Mouse (Mus musculus): Measurements from ENCODE around the gene Mxd3. TPM values are rescaled to one million over a fixed set of nuclear protein-coding genes. Genes with fewer than 3 reads are reported as not detected.

The Mxd3 gene
- total and polyA plus RNA-seq, 2 experiments from 2014 or later: 3.5 to 6.6 TPM

DNA sequence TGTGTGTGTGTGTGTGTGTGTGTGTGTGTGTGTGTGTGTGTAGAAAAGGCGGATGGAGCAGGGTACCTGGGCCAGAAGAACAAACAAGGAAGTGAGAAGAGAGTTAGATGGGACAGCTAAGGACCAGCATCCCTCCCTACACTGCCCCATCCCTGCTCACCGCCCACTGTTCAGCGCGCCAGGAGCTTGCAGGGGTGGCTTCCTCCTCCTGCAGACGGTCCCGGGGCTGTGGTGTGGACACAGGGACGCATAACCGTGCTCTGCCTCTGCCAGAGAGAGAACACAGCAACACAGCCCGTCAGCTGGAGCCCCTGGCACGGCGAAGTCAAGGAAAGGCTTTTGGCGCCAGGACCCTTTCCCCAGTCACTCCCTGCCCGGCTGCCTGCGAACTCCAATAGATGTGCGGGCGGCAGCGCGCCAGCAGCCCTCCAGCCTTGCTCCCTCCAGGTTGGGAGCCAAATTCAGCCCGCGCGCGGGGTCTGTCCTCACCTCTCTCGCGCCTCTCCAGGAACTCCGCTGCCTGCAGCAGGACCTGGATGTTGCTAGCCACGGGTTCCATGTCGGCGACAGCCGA lies 427 bp downstream of the Mxd3 start:
- H3K4me2 ChIP-seq (ENCODE audit: low read depth, low read length, poor library complexity, severe bottlenecking): peak overlapping the region; percentile 95
- H3K9ac ChIP-seq (replicated peaks; ENCODE audit: low read length, poor library complexity, severe bottlenecking): peak overlapping the region; percentile 47
- H3K36me3 ChIP-seq (ENCODE audit: insufficient read depth, low read length): peaks cover 10% of the 10 kb centered on the region
- no peaks in the 10 kb centered on the region for H3K27me3 ChIP-seq (ENCODE audit: insufficient read depth, low read length)
- H3K27ac ChIP-seq (ENCODE audit: low read depth, low read length): 0 out of 2 replicates have a peak overlapping the region, but pooled peaks have one; percentile 65
- peak; percentile 66 for DNase-seq (ENCODE audit: low spot score)
- peak; percentile 1; the same call in 1 of the 2 replicates for ATAC-seq (ENCODE audit: low FRiP score)
- TF ChIP-seq CTCF (IDR thresholded peaks at IDR 0.05): no peak
- H3K9me3 ChIP-seq (ENCODE audit: low read length): no peaks in the 10 kb centered on the region
- 2% methylated on average over 25 of the region's 29 CpGs for WGBS
- peaks cover 3% of the 10 kb centered on the region; the same call in 1 of the 2 replicates for H3K4me1 ChIP-seq (ENCODE audit: insufficient read depth, low read length)
- H3K4me3 ChIP-seq (ENCODE audit: low read depth, low read length): peak overlapping the region; percentile 57

DNA sequence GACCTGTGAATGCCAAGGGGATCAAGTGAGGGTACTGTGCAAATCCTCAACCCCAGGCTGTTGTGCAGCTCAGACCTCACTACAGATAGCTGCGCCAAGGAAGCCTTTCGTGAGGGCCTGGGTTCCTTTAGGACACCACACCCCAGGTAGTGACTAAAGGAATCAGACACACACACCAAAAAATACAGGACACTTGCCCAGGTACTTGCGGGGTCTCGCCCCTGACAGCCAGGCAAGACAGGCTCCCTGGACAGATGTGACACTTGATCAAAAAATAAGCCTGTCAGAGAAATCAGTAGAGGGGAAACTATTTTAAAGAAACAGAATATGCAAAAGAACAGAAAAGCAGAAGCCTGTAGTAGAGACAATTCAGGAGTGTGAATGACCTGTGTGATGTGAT lies 982 bp downstream of the Mxd3 start:
- H3K4me3 ChIP-seq (ENCODE audit: low read depth, low read length): no peak overlapping the region
- ATAC-seq (ENCODE audit: low FRiP score) (no peak), DNase-seq (ENCODE audit: low spot score) (no peak)
- H3K4me1 ChIP-seq (ENCODE audit: insufficient read depth, low read length): peaks cover 3% of the 10 kb centered on the region
- H3K4me2 ChIP-seq (ENCODE audit: low read depth, low read length, poor library complexity, severe bottlenecking): peak overlapping the region; percentile 95
- TF ChIP-seq CTCF (IDR thresholded peaks at IDR 0.05): no peak
- no peak overlapping the region for H3K27ac ChIP-seq (ENCODE audit: low read depth, low read length)
- H3K9me3 ChIP-seq (ENCODE audit: low read length): no peaks in the 10 kb centered on the region
- H3K36me3 ChIP-seq (ENCODE audit: insufficient read depth, low read length): peaks cover 14% of the 10 kb centered on the region
- no peak overlapping the region for H3K9ac ChIP-seq (replicated peaks; ENCODE audit: low read length, poor library complexity, severe bottlenecking)
- WGBS: 83% methylated on average over 4 of the region's 4 CpGs
- no peaks in the 10 kb centered on the region for H3K27me3 ChIP-seq (ENCODE audit: insufficient read depth, low read length)

GRCm38 (mm10) chr13:55328171-55328570 lies 1.5 kb downstream of the Mxd3 start:
- H3K9me3 ChIP-seq (ENCODE audit: low read length): no peaks in the 10 kb centered on the region
- ATAC-seq (ENCODE audit: low FRiP score) (no peak), DNase-seq (ENCODE audit: low spot score) (no peak)
- H3K27me3 ChIP-seq (ENCODE audit: insufficient read depth, low read length): no peaks in the 10 kb centered on the region
- WGBS: 84% methylated on average over 6 of the region's 6 CpGs
- no peak for TF ChIP-seq CTCF (IDR thresholded peaks at IDR 0.05)
- H3K27ac ChIP-seq (ENCODE audit: low read depth, low read length): no peak overlapping the region
- peaks cover 8% of the 10 kb centered on the region for H3K4me1 ChIP-seq (ENCODE audit: insufficient read depth, low read length)
- H3K4me2 ChIP-seq (ENCODE audit: low read depth, low read length, poor library complexity, severe bottlenecking): peak overlapping the region; percentile 95; the same call in 1 of the 2 replicates
- H3K36me3 ChIP-seq (ENCODE audit: insufficient read depth, low read length): peaks cover 15% of the 10 kb centered on the region
- H3K9ac ChIP-seq (replicated peaks; ENCODE audit: low read length, poor library complexity, severe bottlenecking): no peak overlapping the region
- H3K4me3 ChIP-seq (ENCODE audit: low read depth, low read length): no peak overlapping the region

DNA sequence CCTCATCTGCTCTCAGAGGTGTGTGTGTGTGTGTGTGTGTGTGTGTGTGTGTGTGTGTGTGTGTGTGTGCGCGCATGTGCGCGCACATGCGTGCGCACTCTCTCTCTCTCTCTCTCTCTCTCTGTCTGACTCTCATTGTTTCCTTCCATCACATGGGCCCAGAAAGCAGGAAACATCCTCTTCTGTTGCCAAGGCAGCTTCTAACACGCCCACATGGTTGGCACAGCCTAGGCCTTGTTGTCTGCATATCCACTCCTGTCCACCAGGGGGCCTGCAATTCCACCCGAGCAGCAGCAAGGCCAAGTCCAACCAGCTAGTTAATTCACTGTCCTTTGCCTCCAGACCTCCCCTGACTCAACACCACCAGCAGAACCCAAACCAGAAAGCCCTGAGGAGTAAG lies 2.0 kb downstream of the Mxd3 start:
- Histone ChIP-seq H3K36me3 (ENCODE audit: insufficient read depth, low read length) (peaks cover 15% of the 10 kb centered on the region), H3K4me3 (ENCODE audit: low read depth, low read length) (no peak overlapping the region), H3K9me3 (ENCODE audit: low read length) (no peaks in the 10 kb centered on the region), H3K4me2 (ENCODE audit: low read depth, low read length, poor library complexity, severe bottlenecking) (no peak overlapping the region), H3K9ac (replicated peaks; ENCODE audit: low read length, poor library complexity, severe bottlenecking) (no peak overlapping the region), H3K27ac (ENCODE audit: low read depth, low read length) (no peak overlapping the region), H3K4me1 (ENCODE audit: insufficient read depth, low read length) (peaks cover 9% of the 10 kb centered on the region), H3K27me3 (ENCODE audit: insufficient read depth, low read length) (no peaks in the 10 kb centered on the region)
- peak; percentile 51 for ATAC-seq (ENCODE audit: low FRiP score)
- WGBS: 37% methylated on average over 7 of the region's 8 CpGs
- TF ChIP-seq CTCF (IDR thresholded peaks at IDR 0.05): peak; percentile 94
- DNase-seq (ENCODE audit: low spot score): peak; percentile 95

- ATAC-seq (ENCODE audit: low FRiP score) (no peak), DNase-seq (ENCODE audit: low spot score) (no peak)
- peaks cover 9% of the 10 kb centered on the region for H3K4me1 ChIP-seq (ENCODE audit: insufficient read depth, low read length)
- peak overlapping the region; percentile 59 for H3K27ac ChIP-seq (ENCODE audit: low read depth, low read length)
- H3K27me3 ChIP-seq (ENCODE audit: insufficient read depth, low read length): no peaks in the 10 kb centered on the region
- no peak for TF ChIP-seq CTCF (IDR thresholded peaks at IDR 0.05)
- no peak overlapping the region; the same call in 1 of the 2 replicates for H3K4me2 ChIP-seq (ENCODE audit: low read depth, low read length, poor library complexity, severe bottlenecking)
- peaks cover 15% of the 10 kb centered on the region for H3K36me3 ChIP-seq (ENCODE audit: insufficient read depth, low read length)
- WGBS: 53% methylated on average over 4 of the region's 4 CpGs
- H3K9ac ChIP-seq (replicated peaks; ENCODE audit: low read length, poor library complexity, severe bottlenecking): no peak overlapping the region
- no peaks in the 10 kb centered on the region for H3K9me3 ChIP-seq (ENCODE audit: low read length)
- no peak overlapping the region for H3K4me3 ChIP-seq (ENCODE audit: low read depth, low read length)
Measured at GRCm38 (mm10) chr13:55327169-55327568, 2.5 kb downstream of the Mxd3 start.

DNA sequence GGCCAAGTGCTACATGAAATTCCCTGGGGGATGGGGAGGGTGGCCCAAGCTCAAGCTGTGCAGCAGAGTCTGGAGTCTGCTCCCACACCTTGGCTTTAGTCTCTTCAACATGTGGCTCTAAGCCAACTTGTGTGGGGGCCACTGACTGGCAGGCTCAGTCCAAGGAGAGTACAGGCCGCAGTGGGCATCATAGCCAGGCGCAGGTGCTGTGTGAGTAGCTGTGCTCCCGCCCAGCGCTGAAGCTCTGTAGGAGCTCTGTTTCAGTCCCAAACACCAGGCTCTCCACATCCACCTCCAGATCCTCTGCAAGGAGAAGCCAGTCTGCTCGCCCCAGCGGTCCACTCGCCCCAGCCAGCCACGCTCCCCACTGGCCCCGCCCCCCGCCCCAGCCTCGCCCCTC lies 4.0 kb downstream of the Mxd3 start:
- no peak overlapping the region for H3K4me2 ChIP-seq (ENCODE audit: low read depth, low read length, poor library complexity, severe bottlenecking)
- H3K9ac ChIP-seq (replicated peaks; ENCODE audit: low read length, poor library complexity, severe bottlenecking): no peak overlapping the region
- H3K27ac ChIP-seq (ENCODE audit: low read depth, low read length): no peak overlapping the region
- no peak overlapping the region for H3K4me3 ChIP-seq (ENCODE audit: low read depth, low read length)
- DNase-seq (ENCODE audit: low spot score) (no peak), ATAC-seq (ENCODE audit: low FRiP score) (no peak)
- no peaks in the 10 kb centered on the region for H3K27me3 ChIP-seq (ENCODE audit: insufficient read depth, low read length)
- peaks cover 15% of the 10 kb centered on the region for H3K36me3 ChIP-seq (ENCODE audit: insufficient read depth, low read length)
- no peak for TF ChIP-seq CTCF (IDR thresholded peaks at IDR 0.05)
- no peaks in the 10 kb centered on the region for H3K9me3 ChIP-seq (ENCODE audit: low read length)
- peaks cover 14% of the 10 kb centered on the region for H3K4me1 ChIP-seq (ENCODE audit: insufficient read depth, low read length)
- WGBS: 89% methylated on average over 10 of the region's 11 CpGs

All from midbrain, postnatal 0 days (tissue).